Mouse (Mus musculus): ENCODE data around the gene Pigu. TPM values are rescaled to one million over a fixed set of nuclear protein-coding genes. Genes with fewer than 3 reads are reported as not detected.

The Pigu gene
- polyA plus RNA-seq, 1 experiment from 2014 or later, result 41.4 TPM

DNA sequence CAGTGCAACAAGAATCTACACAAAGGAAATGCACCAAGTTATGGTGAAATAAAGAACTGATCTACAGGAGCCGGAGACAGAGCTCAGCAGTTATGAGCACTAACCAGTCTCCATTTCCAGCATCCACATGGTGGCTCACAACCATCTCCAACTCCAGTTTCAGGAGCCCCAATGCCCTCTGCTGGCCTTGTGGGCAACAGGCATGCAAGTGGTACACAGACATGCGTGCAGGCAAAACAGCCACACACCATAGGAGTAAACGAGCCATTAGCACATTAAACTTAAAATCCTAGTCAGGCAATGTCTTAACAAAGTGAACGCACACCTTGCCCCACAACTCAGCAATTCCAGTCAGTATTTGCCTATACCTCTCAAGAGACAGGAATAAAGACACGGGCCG lies 85.3 kb downstream of the Pigu start:
- Histone ChIP-seq H3K4me3 (ENCODE audit: low read depth, low read length) (no peak overlapping the region), H3K27me3 (replicated peaks; ENCODE audit: insufficient read depth, low read length) (no peaks in the 10 kb centered on the region), H3K4me2 (replicated peaks; ENCODE audit: low read depth, low read length) (no peak overlapping the region), H3K27ac (ENCODE audit: low read length) (no peak overlapping the region), H3K4me1 (ENCODE audit: insufficient read depth, low read depth, low read length) (peaks cover 5% of the 10 kb centered on the region; the same call in 1 of the 2 replicates), H3K9me3 (ENCODE audit: low read length) (no peaks in the 10 kb centered on the region), H3K9ac (replicated peaks; ENCODE audit: low read depth) (no peak overlapping the region), H3K36me3 (ENCODE audit: insufficient read depth, low read length) (no peaks in the 10 kb centered on the region)
- ATAC-seq (no peak), DNase-seq (ENCODE audit: low spot score) (peak; percentile 21)
- WGBS, result 85% methylated on average over 6 of the region's 6 CpGs
- TF ChIP-seq EP300 (IDR thresholded peaks at IDR 0.05) (no peak), CTCF (IDR thresholded peaks at IDR 0.05) (peak; percentile 64)

DNA sequence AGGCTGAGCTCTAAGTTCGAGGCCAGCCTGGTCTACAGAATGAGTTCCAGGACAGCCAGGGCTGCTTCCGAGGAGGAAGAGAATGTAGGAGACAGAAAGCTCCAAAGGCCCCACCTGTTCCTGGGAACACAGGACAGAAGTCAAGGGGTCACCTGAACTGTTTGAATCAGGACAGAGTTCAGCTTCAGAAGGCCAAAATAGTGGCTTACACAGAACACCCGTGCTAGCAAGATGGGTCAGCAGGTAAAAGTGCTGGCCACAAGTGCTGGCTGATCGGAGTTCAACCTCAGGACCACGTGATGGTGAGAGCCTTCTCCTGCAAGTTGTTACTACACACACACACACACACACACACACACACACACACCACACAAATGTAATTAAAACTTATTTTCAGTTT lies 90.3 kb downstream of the Pigu start:
- TF ChIP-seq CTCF (IDR thresholded peaks at IDR 0.05) (no peak), EP300 (IDR thresholded peaks at IDR 0.05) (no peak)
- DNase-seq (ENCODE audit: low spot score), result no peak
- Histone ChIP-seq H3K27ac (ENCODE audit: low read length) (no peak overlapping the region), H3K9ac (replicated peaks; ENCODE audit: low read depth) (no peak overlapping the region), H3K4me1 (ENCODE audit: insufficient read depth, low read depth, low read length) (no peaks in the 10 kb centered on the region), H3K27me3 (replicated peaks; ENCODE audit: insufficient read depth, low read length) (no peaks in the 10 kb centered on the region), H3K4me3 (ENCODE audit: low read depth, low read length) (no peak overlapping the region), H3K36me3 (ENCODE audit: insufficient read depth, low read length) (no peaks in the 10 kb centered on the region), H3K9me3 (ENCODE audit: low read length) (no peaks in the 10 kb centered on the region), H3K4me2 (replicated peaks; ENCODE audit: low read depth, low read length) (no peak overlapping the region)
- 82% methylated on average over 5 of the region's 5 CpGs for WGBS
- no peak for ATAC-seq

DNA sequence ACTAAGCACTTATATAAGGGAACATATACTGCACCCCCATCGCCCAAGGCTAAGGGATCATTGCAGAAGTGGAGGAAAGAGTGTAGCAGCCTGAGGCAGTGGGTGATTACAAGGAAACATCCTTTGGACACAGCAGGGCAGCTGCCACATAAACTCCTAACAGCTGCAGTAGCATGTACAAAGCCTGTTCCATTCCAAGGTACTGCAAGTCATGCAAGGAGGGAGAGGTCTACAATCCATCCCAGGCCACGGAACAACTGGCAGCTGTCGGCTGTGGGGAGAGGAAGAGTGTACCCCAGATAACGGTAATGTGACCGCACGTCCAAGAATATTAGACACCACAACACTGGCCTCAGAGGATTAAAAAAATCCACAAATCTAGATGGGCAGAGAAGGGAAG lies 91.7 kb downstream of the Pigu start:
- H3K9ac ChIP-seq (replicated peaks; ENCODE audit: low read depth), result no peak overlapping the region
- no peaks in the 10 kb centered on the region for H3K9me3 ChIP-seq (ENCODE audit: low read length)
- no peaks in the 10 kb centered on the region for H3K4me1 ChIP-seq (ENCODE audit: insufficient read depth, low read depth, low read length)
- no peak overlapping the region for H3K4me3 ChIP-seq (ENCODE audit: low read depth, low read length)
- ATAC-seq (no peak), DNase-seq (ENCODE audit: low spot score) (no peak)
- TF ChIP-seq EP300 (IDR thresholded peaks at IDR 0.05) (no peak), CTCF (IDR thresholded peaks at IDR 0.05) (no peak)
- H3K27ac ChIP-seq (ENCODE audit: low read length), result no peak overlapping the region
- H3K27me3 ChIP-seq (replicated peaks; ENCODE audit: insufficient read depth, low read length), result no peaks in the 10 kb centered on the region
- no peaks in the 10 kb centered on the region for H3K36me3 ChIP-seq (ENCODE audit: insufficient read depth, low read length)
- 88% methylated on average over 6 of the region's 6 CpGs for WGBS
- no peak overlapping the region for H3K4me2 ChIP-seq (replicated peaks; ENCODE audit: low read depth, low read length)

DNA sequence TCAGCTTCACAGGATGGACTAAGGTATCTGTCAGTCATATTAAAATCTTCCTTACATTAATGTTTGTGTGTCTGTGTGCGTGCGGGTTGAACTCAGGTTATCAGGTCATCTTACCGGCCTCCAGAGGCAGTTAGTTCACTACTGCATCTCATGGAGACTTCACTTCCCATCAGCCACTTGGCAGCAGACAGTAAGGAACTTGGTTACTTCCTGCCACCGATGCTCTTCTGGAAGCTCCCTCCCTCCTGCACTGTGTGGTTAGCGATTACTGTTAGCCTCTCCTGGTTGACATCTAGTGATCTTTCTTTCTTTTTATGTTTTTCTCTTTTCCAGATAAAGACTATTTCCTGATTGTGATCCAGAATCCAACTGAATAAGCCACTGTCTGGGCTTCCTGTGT lies 107.6 kb downstream of the Pigu start:
- 90% methylated on average over 5 of the region's 5 CpGs for WGBS
- H3K36me3 ChIP-seq (ENCODE audit: insufficient read depth, low read length), result peaks cover 35% of the 10 kb centered on the region

DNA sequence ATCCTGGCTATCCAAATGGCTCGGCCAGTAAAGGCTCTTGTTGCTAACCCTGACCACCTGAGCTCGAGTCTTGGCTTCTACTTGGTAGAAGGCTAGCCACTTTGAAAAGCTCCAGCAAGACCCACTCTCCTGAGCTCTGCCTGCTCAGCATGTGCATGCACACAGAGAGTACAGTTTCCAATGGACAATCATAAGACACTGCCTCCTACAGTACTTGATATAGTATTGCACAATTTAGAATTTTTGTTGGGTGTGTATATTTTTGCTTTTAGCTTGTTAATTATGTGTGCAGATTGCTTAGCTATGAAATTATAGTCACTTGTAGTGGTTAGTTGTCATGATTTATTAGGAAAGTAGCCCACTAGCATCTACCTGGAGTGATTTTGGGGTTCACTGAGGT lies 108.5 kb downstream of the Pigu start:
- WGBS, result 85% methylated on average over 2 of the region's 2 CpGs

More for the DNA sequence above, 107.6 kb downstream of the Pigu start:
- TF ChIP-seq CTCF (IDR thresholded peaks at IDR 0.05) (no peak), EP300 (IDR thresholded peaks at IDR 0.05) (no peak)
- Histone ChIP-seq H3K9ac (replicated peaks; ENCODE audit: low read depth) (no peak overlapping the region), H3K27me3 (replicated peaks; ENCODE audit: insufficient read depth, low read length) (no peaks in the 10 kb centered on the region), H3K9me3 (ENCODE audit: low read length) (no peaks in the 10 kb centered on the region), H3K4me2 (replicated peaks; ENCODE audit: low read depth, low read length) (no peak overlapping the region), H3K4me3 (ENCODE audit: low read depth, low read length) (no peak overlapping the region), H3K4me1 (ENCODE audit: insufficient read depth, low read depth, low read length) (no peaks in the 10 kb centered on the region), H3K27ac (ENCODE audit: low read length) (no peak overlapping the region)
- DNase-seq (ENCODE audit: low spot score) (no peak), ATAC-seq (no peak)

DNA sequence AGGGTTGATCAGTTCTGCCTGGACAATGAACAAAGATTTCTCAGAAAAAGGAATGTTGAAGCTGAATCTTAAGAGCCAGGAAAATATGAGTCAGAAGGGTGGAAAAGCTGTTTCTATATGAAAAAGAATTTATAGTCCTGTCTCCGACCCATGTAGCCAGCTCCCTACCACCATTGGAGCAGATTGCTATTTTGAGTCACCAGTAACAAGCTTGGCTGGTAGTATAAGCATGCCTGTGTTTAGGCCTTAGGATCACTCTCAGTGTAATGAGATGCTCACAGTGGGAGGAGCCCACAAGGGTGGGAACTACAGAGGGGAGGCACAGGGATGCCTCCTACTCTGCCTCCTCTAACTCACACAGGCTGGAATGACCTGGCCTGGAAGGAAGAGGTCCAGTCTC lies 109.0 kb downstream of the Pigu start:
- H3K4me3 ChIP-seq (ENCODE audit: low read depth, low read length), result no peak overlapping the region
- WGBS, result 90% methylated on average over 1 of the region's 1 CpGs
- no peak overlapping the region for H3K27ac ChIP-seq (ENCODE audit: low read length)
- no peaks in the 10 kb centered on the region for H3K27me3 ChIP-seq (replicated peaks; ENCODE audit: insufficient read depth, low read length)
- peaks cover 43% of the 10 kb centered on the region for H3K36me3 ChIP-seq (ENCODE audit: insufficient read depth, low read length)
- no peak overlapping the region for H3K4me2 ChIP-seq (replicated peaks; ENCODE audit: low read depth, low read length)
- ATAC-seq, result peak; percentile 28; the same call in 1 of the 2 replicates
- DNase-seq (ENCODE audit: low spot score), result no peak
- TF ChIP-seq CTCF (IDR thresholded peaks at IDR 0.05) (no peak), EP300 (IDR thresholded peaks at IDR 0.05) (no peak)
- no peaks in the 10 kb centered on the region for H3K4me1 ChIP-seq (ENCODE audit: insufficient read depth, low read depth, low read length)
- no peak overlapping the region for H3K9ac ChIP-seq (replicated peaks; ENCODE audit: low read depth)
- H3K9me3 ChIP-seq (ENCODE audit: low read length), result no peaks in the 10 kb centered on the region

More for the DNA sequence above, 108.5 kb downstream of the Pigu start:
- no peak overlapping the region for H3K9ac ChIP-seq (replicated peaks; ENCODE audit: low read depth)
- DNase-seq (ENCODE audit: low spot score) (no peak), ATAC-seq (no peak)
- H3K36me3 ChIP-seq (ENCODE audit: insufficient read depth, low read length), result peaks cover 42% of the 10 kb centered on the region
- TF ChIP-seq CTCF (IDR thresholded peaks at IDR 0.05) (peak; percentile 36), EP300 (IDR thresholded peaks at IDR 0.05) (no peak)
- no peak overlapping the region for H3K27ac ChIP-seq (ENCODE audit: low read length)
- no peaks in the 10 kb centered on the region for H3K4me1 ChIP-seq (ENCODE audit: insufficient read depth, low read depth, low read length)
- no peaks in the 10 kb centered on the region for H3K9me3 ChIP-seq (ENCODE audit: low read length)
- H3K4me2 ChIP-seq (replicated peaks; ENCODE audit: low read depth, low read length), result no peak overlapping the region
- H3K4me3 ChIP-seq (ENCODE audit: low read depth, low read length), result no peak overlapping the region
- H3K27me3 ChIP-seq (replicated peaks; ENCODE audit: insufficient read depth, low read length), result no peaks in the 10 kb centered on the region

DNA sequence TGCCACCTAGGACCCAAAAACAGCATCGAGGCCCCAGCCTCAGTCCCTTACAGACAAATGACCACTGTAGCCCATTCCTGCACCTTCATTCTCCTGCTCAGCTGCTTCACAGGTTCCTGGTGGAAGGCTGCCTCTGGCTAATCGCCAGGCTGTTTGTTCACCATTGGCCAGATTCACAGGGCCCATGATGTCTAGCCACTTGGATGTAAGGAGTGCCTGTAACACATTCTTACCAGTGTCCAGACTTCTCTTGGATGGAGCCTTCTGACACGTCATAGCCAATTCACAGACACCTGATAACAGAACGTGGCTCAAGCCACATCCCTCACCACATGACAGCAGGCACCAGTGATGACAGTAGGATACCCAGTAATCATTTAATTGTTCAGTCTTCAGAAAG lies 111.0 kb downstream of the Pigu start:
- TF ChIP-seq CTCF (IDR thresholded peaks at IDR 0.05) (no peak), EP300 (IDR thresholded peaks at IDR 0.05) (no peak)
- H3K27me3 ChIP-seq (replicated peaks; ENCODE audit: insufficient read depth, low read length), result no peaks in the 10 kb centered on the region

More for the DNA sequence above, 111.0 kb downstream of the Pigu start:
- Histone ChIP-seq H3K9me3 (ENCODE audit: low read length) (no peaks in the 10 kb centered on the region), H3K36me3 (ENCODE audit: insufficient read depth, low read length) (peaks cover 40% of the 10 kb centered on the region), H3K4me2 (replicated peaks; ENCODE audit: low read depth, low read length) (no peak overlapping the region), H3K4me1 (ENCODE audit: insufficient read depth, low read depth, low read length) (no peaks in the 10 kb centered on the region), H3K4me3 (ENCODE audit: low read depth, low read length) (no peak overlapping the region), H3K9ac (replicated peaks; ENCODE audit: low read depth) (no peak overlapping the region), H3K27ac (ENCODE audit: low read length) (no peak overlapping the region)
- no peak for DNase-seq (ENCODE audit: low spot score)
- ATAC-seq, result no peak
- 77% methylated on average over 4 of the region's 4 CpGs for WGBS
